Mouse (Mus musculus): ENCODE data around the gene Fam53a. TPM values are rescaled to one million over a fixed set of nuclear protein-coding genes. Genes with fewer than 3 reads are reported as not detected.

Fam53a gene
- total and polyA plus RNA-seq, 3 experiments: 43.6 to 62.8 TPM; not detected in 1

DNA sequence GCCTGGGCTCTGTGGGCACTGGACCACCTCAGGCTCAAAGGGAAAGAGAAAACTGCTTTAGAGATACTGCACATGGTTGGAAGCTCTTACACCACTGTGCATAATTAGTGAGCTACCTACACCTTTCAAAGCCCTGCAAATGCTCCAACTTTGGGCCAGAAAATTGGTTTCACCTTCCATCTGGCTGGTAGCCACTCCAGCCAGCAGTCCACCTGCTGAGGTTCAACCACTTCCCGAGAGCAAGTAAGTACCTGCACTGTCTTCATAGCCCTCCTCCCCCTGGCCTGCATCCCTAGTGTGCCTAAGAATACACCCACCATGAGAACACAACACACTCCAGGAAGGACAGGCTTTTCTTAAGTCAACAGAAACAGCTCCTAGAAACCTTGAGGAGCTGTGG is 17.6 kb downstream of the Fam53a start:
- H3K4me1 ChIP-seq (ENCODE audit: control insufficient read depth in 1 of 2, insufficient read depth in 2 of 2, low read length in 2 of 2): no peaks in the 10 kb centered on the region
- H3K36me3 ChIP-seq (ENCODE audit: control insufficient read depth in 1 of 2, insufficient read depth in 2 of 2, low read length in 2 of 2): peaks cover 0 to 9% of the 10 kb centered on the region in 2 experiments; a peak in 2 of 4 replicates
- TF ChIP-seq SMC3 (IDR thresholded peaks at IDR 0.05; ENCODE audit: low read depth, low read length): no peak
- H3K79me2 ChIP-seq (ENCODE audit: control insufficient read depth, insufficient read depth, low read length, poor library complexity): no peaks in the 10 kb centered on the region
- DNase-seq (ENCODE audit: low read depth, low spot score): no peak
- no peak overlapping the region for H3K4me3 ChIP-seq (ENCODE audit: control insufficient read depth in 1 of 2, insufficient read depth in 1 of 2, low read depth in 2 of 2, low read length in 2 of 2)
- H3K9ac ChIP-seq (ENCODE audit: control insufficient read depth, low read depth, low read length, poor library complexity, severe bottlenecking): no peak overlapping the region
- no peak overlapping the region for H3K27ac ChIP-seq (ENCODE audit: control insufficient read depth, low read depth, low read length)
- no peaks in the 10 kb centered on the region for H3K9me3 ChIP-seq (replicated peaks; ENCODE audit: insufficient read depth, low read length)
- no peaks in the 10 kb centered on the region for H3K27me3 ChIP-seq (ENCODE audit: control insufficient read depth in 1 of 2, insufficient read depth in 2 of 2, low read length in 2 of 2)

DNA sequence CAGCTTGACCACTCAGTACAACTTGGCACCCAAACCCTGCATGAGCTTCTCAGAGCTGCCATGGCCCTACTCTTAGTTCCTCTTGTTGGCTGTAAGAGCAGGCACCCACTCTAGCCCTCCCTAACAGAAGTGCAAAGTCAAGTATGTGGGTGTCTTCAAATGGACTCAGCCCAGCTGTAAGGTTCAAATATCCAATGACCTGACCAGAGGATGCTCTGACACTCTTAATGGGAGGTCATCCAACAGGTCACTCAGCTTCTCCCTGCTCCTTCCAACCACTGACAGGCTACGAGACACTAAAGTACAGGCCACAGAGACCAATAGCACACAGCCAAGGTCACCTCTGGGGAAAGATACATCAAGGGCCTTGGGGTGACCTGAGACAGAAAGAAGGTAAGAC is 20.2 kb downstream of the Fam53a start:
- Histone ChIP-seq H3K36me3 (ENCODE audit: control insufficient read depth in 1 of 2, insufficient read depth in 2 of 2, low read length in 2 of 2) (peaks cover 0 to 7% of the 10 kb centered on the region in 2 experiments; a peak in 2 of 4 replicates), H3K27me3 (ENCODE audit: control insufficient read depth in 1 of 2, insufficient read depth in 2 of 2, low read length in 2 of 2) (no peaks in the 10 kb centered on the region), H3K79me2 (ENCODE audit: control insufficient read depth, insufficient read depth, low read length, poor library complexity) (no peaks in the 10 kb centered on the region), H3K4me1 (ENCODE audit: control insufficient read depth in 1 of 2, insufficient read depth in 2 of 2, low read length in 2 of 2) (no peaks in the 10 kb centered on the region), H3K4me3 (ENCODE audit: control insufficient read depth in 1 of 2, insufficient read depth in 1 of 2, low read depth in 2 of 2, low read length in 2 of 2) (no peak overlapping the region), H3K27ac (ENCODE audit: control insufficient read depth, low read depth, low read length) (no peak overlapping the region), H3K9me3 (replicated peaks; ENCODE audit: insufficient read depth, low read length) (no peaks in the 10 kb centered on the region), H3K9ac (ENCODE audit: control insufficient read depth, low read depth, low read length, poor library complexity, severe bottlenecking) (no peak overlapping the region)
- TF ChIP-seq CHD2 (IDR thresholded peaks at IDR 0.05; ENCODE audit: low read length): no peak
- TF ChIP-seq ZNF384 (IDR thresholded peaks at IDR 0.05; ENCODE audit: low read depth, low read length): no peak
- TF ChIP-seq E2F4 (IDR thresholded peaks at IDR 0.05; ENCODE audit: borderline replicate concordance, low read depth, low read length): no peak
- TF ChIP-seq GABPA (IDR thresholded peaks at IDR 0.05; ENCODE audit: low read depth, low read length): no peak
- TF ChIP-seq SMC3 (IDR thresholded peaks at IDR 0.05; ENCODE audit: low read depth, low read length): no peak
- TF ChIP-seq RCOR1 (IDR thresholded peaks at IDR 0.05; ENCODE audit: low read depth, low read length): no peak
- no peak for DNase-seq (ENCODE audit: low read depth, low spot score)

DNA sequence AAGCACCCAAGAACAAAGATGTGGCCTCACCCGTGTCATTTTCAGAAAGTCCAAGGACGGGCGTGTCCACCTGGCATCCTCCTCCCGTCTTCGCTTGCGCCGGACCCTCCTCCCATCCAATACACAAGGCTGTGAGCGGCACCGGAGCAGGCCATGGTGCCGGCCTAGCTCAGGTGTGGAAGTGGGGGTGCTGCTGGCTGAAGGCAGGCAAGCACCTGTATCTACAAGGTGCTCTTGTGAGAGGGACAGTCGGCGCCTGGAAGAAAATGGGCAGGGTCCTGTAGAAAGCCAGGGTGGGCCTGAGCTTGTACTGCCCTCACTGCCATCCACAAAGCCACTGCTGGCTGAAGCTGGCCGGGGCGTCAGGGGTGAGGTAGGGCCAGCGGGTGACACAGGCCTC is 22.0 kb downstream of the Fam53a start:
- Histone ChIP-seq H3K9ac (ENCODE audit: control insufficient read depth, low read depth, low read length, poor library complexity, severe bottlenecking) (no peak overlapping the region), H3K4me1 (ENCODE audit: control insufficient read depth in 1 of 2, insufficient read depth in 2 of 2, low read length in 2 of 2) (no peaks in the 10 kb centered on the region), H3K27ac (ENCODE audit: control insufficient read depth, low read depth, low read length) (no peak overlapping the region), H3K36me3 (ENCODE audit: control insufficient read depth in 1 of 2, insufficient read depth in 2 of 2, low read length in 2 of 2) (peaks cover 0 to 2% of the 10 kb centered on the region in 2 experiments; a peak in 2 of 4 replicates), H3K4me3 (ENCODE audit: control insufficient read depth in 1 of 2, insufficient read depth in 1 of 2, low read depth in 2 of 2, low read length in 2 of 2) (no peak overlapping the region), H3K27me3 (ENCODE audit: control insufficient read depth in 1 of 2, insufficient read depth in 2 of 2, low read length in 2 of 2) (no peaks in the 10 kb centered on the region), H3K9me3 (replicated peaks; ENCODE audit: insufficient read depth, low read length) (no peaks in the 10 kb centered on the region), H3K79me2 (ENCODE audit: control insufficient read depth, insufficient read depth, low read length, poor library complexity) (no peaks in the 10 kb centered on the region)
- TF ChIP-seq ETS1 (IDR thresholded peaks at IDR 0.05; ENCODE audit: low read depth, low read length): no peak
- TF ChIP-seq MAX (IDR thresholded peaks at IDR 0.05; ENCODE audit: low read length): no peak
- DNase-seq (ENCODE audit: low read depth, low spot score): no peak

DNA sequence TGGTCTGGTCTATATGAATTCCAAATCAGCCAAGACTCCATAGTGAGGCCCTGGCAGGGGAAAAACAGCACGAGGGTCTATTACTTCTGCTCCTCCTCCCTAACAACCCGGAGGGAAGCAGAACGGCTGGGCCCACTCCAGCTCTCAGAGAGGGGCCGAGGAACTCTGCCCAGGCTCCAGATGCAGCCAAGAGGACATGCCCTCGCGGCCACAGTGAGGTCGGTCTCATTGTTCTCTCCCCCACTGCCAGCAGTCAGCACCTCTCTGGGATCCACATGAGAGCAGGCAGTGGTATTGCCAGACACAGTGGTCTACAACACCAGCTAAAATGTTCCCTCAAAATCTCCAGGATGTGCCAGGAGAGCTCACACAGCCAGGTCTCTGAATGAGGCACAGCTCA is 22.8 kb downstream of the Fam53a start:
- H3K27me3 ChIP-seq (ENCODE audit: control insufficient read depth in 1 of 2, insufficient read depth in 2 of 2, low read length in 2 of 2): no peaks in the 10 kb centered on the region
- H3K27ac ChIP-seq (ENCODE audit: control insufficient read depth, low read depth, low read length): no peak overlapping the region
- no peaks in the 10 kb centered on the region for H3K4me1 ChIP-seq (ENCODE audit: control insufficient read depth in 1 of 2, insufficient read depth in 2 of 2, low read length in 2 of 2)
- H3K9ac ChIP-seq (ENCODE audit: control insufficient read depth, low read depth, low read length, poor library complexity, severe bottlenecking): no peak overlapping the region
- no peaks in the 10 kb centered on the region for H3K79me2 ChIP-seq (ENCODE audit: control insufficient read depth, insufficient read depth, low read length, poor library complexity)
- no peak for DNase-seq (ENCODE audit: low read depth, low spot score)
- TF ChIP-seq TBP (IDR thresholded peaks at IDR 0.05; ENCODE audit: low read depth, low read length): no peak
- TF ChIP-seq SMC3 (IDR thresholded peaks at IDR 0.05; ENCODE audit: low read depth, low read length): no peak
- no peak for TF ChIP-seq RCOR1 (IDR thresholded peaks at IDR 0.05; ENCODE audit: low read depth, low read length)
- TF ChIP-seq KAT2A (conservative IDR thresholded peaks at IDR 0.05; ENCODE audit: low read depth, low read length): no peak
- peaks cover 0 to 2% of the 10 kb centered on the region in 2 experiments; a peak in 2 of 4 replicates for H3K36me3 ChIP-seq (ENCODE audit: control insufficient read depth in 1 of 2, insufficient read depth in 2 of 2, low read length in 2 of 2)
- H3K9me3 ChIP-seq (replicated peaks; ENCODE audit: insufficient read depth, low read length): no peaks in the 10 kb centered on the region
- no peak overlapping the region for H3K4me3 ChIP-seq (ENCODE audit: control insufficient read depth in 1 of 2, insufficient read depth in 1 of 2, low read depth in 2 of 2, low read length in 2 of 2)

All from MEL (cell line).